Mouse (Mus musculus) thymus, postnatal 4 days (tissue): Measurements from ENCODE around the gene Zdhhc1.
A peak's percentile ranks its signal among the peaks of the same experiment; 100 is the strongest.

Source experiments
- DNase-seq: peaks from one replicate; pipeline ENCODE4 v3.0.0; 2021

The Zdhhc1 gene

DNA sequence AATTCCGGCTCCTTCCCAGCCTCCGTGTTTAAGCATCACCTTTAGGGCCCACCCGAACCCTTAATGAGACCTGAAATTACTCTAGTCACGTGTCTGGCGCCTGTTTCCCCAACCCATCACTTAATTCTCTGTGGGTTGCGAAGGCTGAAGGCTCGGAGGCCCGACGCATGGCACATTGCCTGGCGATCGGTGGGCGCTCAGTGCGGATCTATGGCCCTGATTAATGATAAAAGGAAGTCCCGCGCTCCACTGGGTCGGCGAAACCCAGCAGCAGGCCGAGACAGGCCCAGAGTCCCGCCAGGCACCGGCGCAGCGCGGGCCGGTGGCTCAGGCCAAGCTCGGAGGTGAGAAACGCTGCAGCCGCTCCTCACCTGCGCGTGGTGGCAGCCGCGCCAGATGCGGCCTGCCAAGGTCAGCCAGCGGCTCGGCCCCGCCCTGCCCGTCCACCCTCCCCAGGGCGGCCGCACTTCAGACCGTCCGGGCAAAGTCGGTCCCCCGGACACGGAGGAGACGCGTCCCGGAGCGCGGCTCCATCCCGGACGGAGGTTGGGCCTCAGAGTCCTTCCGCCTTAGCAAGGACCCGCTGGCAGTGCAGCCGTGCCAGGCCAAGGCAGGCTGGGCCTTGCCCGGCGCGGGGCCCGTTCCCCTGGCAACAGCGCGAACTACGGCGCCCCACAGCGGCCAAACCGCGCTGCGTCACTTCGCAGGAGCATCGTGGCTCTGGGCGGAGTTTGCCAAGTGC, at the start of gene Zdhhc1:
Gene Zdhhc1, minus strand, starts transcription at position 464 of the 742 bp plus-strand sequence.
- peak; percentile 93 for DNase-seq

DNA sequence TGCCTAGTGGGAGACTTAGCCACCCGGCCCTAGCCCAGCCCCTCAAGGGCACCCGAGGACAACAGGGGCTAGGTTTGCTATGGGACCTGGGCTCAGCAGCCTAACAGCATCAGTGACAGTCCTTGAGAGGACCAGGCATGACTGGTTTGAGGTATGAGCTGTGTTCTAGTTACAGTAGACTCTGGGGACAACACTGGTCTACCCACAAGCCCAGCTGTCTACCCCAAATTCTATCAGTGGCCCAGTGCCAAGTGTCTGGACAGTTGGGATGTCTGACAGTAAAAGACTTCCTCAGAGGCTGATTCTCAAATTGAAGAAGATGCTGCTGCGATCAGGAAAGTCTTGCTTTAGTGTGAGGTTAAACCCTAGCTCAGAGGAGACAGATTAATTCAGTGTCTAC, 48.5 kb upstream of the Zdhhc1 start:
- DNase-seq = no peak

DNA sequence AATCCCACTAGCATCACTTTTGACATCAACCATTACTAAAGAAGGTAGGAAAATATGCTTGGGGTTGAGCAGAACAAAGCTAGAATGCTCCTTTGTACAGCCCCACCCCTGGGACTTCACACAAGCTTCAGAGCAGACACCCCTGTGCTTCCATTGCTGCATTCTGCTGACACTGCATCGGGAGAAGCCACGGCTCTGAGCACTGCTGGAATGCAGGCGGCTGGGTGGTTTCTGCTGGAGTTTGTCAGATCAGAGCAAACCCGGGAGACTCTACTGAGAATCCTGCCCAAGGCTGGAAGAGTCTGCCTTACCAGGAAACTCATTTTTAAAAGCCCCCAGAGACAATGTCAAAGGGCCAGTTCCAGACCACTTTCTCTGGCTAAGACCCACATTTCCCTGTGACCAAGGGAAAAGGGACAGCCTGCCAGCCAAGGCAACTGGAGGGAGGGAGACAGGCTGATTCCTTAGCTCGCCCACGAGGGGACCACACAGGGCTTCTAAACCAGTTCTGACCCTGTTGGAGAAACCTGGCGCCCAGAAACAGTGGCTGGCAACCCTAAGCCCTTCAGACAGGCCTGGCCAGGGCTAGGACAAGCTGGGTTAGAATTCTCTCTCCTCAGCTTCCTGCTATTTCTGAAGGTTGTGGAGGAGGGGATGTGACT, 48.0 kb upstream of the Zdhhc1 start:
- DNase-seq = no peak

DNA sequence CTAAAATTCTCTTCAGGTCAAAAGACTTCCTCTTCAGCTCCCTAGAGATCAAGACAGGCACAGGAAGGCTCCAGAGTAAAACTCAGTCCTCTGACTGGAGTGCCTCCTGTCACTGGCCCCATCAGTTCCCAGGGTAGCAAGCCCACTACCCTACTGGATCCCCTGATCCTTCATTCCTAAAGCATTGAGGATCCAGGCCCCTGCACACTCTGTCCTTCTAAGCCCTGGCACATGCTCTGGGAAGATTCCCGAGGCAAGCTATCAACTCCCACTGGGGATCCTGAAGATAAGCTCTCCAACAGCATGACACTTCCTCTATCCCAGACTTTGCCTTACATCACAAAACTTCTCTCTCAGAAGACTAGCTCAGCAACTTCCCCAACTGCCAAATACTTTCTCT, 47.0 kb upstream of the Zdhhc1 start:
- DNase-seq = no peak

DNA sequence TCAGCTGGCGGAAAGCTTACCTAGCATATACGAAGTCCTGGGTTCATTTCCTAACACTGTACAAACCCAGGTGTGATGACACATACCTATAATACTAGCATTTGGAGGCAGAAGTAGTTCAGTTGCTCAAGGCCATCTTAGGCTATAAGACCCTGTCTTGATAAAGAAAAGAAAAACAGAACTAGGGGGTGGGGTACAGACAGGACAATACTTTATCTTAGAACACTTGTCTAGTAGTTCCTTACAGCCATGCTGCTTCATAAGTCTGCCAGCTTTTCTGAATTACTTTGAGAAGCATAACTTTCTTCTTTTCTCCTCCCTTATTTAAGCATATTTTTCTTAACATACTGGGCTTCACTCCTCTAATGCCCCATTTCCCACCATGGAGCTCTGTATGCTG, 46.1 kb upstream of the Zdhhc1 start:
- no peak for DNase-seq

DNA sequence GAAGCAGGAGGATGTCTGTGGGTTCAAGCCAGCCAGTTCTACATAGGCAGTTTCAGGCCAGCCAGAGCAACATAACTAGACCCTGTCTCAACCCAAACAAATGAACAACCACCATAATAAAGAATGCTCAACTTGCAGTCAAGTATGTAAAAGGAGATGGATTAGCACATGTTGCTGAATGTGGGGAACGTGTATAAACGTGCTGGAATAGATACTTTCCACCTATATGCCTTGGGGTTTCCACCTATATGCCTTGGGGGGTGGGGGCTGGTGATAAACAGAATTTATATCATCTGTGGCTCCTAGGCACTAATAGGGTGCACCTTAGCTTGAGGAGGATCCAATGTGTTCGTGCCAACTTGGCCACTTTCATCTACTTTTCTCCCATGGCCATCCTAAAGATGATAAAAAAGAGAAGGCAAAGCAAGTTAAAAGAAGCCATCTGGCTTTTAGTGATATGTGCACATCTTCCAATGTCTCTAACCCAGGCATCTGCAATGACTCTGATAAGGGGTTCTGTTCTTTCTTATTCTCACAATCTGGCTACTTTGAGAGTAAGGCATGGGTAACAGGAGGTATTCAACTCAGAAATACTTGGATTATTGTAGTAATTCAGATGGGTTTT, 45.4 kb upstream of the Zdhhc1 start:
- no peak for DNase-seq

DNA sequence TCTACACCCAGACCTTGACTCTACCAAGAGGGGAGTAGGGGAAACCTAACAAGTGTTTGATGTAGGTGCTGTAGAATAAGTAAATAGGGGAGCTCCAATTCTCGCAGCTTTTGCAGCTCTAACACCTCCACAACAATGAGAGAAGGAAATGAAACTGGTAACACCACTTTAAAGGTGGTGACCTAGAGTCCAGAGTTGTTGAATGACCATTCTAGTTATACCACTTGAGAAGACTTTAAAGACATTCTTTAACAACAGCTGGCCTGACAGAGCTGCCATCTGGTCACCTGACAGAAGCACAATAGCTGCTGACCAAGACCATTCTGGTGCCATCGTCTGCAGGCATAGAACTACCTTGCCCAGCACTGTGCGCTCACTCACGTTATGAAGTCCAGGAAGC, 42.2 kb upstream of the Zdhhc1 start:
- DNase-seq = no peak

DNA sequence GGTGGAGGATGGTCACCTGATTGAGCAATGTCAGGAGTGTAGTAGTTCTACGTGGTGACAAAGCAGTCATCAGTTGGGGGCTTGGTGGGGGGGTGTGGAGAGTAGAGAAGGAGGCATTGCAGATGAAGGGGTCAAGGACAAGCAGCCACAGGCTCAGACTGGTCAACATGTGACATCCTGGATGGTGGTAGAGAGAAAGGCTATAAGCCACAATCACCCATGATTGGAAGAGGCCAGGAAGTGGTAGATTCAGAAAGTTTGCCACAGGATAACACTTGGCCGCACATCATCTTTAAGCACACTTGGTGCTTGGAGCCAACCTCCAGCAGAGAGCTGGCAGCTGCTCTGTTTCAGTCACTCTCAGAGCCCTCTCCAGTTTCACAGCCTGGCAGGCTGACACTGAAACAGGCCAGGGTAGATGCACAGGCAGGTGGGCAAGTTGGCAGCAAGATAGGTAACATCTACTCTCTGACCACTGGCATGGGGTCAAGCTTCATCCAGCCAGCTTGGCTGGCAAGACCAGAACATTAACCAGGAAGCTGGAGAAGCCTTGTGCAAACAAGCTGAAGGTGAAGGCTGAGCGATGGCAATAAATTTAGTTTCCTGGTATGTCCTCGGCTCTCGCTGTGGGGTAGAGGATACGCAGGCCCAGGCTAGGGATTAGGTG, 40.4 kb upstream of the Zdhhc1 start:
- no peak for DNase-seq

DNA sequence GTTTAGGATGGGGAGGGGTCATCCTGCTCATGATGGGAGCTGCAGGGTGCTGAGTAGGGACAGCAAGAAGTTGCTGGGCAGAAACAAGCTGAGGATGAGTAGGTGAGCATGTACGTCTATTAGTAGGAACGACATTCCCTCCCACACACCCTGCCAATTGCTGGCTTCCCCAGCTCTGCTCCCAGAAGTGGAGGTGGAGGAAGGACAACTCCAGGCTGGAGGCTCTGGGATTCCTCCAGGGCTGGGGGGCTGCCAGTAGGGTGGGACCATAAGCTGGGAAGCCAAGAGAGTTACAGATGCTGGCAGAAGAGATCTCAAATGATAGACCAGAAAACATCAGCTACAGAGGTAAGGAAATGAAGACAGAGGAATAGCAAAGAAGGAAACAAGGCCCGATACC, 39.8 kb upstream of the Zdhhc1 start:
- no peak for DNase-seq

DNA sequence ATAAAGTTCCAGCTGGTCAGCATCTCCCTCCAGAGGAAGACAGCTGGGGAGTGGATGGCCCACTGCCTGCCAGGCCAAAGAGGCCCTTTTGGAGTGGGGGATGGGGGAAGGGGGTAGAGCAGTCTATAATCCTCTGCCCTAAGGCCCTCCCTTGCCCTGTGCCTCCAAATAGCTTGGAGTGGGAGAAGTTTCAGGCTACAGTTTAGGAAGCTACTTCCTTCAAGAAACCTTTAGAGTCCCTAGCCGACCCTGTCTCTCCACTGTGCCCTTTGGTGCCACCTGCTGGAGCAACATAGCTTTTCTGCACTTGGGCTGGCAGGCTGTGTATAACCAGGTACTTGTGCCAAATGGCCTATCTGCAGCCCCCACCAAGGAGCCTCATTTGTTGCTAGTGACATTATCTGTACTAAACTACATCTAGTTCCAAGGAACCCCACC, 37.2 kb upstream of the Zdhhc1 start:
- DNase-seq = peak; percentile 91

DNA sequence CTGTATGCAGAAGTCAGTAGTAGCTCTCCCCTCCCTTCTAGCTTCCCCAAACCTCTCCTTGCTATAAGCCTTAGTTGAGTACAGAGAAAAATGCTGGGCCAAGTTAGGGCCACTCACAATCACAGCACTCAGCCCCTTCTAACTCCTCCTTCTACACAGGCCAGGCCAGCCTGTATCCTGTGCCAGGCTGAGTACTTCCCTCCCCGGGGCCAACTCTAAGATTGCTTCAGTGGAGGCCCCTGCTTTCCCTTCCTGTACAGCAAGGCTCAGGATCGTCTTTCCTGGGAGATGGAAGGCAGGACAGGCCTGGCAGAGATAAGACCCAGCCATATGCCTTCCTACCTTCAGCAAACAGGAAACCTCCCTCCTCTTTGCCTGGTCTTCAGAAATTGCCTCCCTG, 36.7 kb upstream of the Zdhhc1 start:
- DNase-seq = no peak

DNA sequence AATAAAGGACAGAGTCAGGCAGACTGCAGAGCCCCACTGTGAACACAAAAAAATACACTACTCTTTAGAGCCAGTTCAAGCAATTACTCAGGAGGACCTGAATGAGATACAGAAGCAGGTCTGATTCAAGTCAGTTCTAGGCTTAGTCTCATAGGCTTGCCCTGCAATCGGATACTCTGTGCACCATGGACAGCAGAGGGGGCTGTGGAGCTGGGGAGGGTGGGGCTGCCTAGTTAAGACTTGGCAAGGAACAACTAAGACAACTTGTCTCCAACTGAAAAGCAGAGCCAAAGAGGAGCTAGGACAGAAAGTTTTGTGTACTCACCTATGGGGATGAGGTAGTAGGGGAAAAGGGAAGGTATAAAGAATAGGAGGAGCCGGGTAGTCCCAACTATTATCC, 35.1 kb upstream of the Zdhhc1 start:
- DNase-seq = peak; percentile 85

DNA sequence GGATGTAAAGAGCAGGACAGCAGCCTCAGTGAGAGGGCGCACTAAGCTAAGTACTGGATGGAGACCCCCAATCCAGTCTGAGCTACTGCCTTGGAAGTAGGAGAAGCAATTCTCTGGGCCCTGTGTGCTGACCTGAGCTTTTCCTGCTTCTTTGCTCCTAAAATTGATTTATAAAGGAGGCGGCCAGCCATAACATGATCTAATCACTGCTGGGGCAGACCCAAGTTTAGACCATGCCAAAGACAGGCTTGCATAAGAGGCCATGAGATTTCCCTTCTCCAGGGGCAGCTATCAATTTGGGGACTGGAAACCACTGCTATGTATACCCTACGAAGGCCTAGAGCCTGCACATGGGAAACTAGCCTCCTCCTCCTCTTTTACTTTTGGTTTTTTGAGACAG, 32.6 kb upstream of the Zdhhc1 start:
- DNase-seq = no peak

DNA sequence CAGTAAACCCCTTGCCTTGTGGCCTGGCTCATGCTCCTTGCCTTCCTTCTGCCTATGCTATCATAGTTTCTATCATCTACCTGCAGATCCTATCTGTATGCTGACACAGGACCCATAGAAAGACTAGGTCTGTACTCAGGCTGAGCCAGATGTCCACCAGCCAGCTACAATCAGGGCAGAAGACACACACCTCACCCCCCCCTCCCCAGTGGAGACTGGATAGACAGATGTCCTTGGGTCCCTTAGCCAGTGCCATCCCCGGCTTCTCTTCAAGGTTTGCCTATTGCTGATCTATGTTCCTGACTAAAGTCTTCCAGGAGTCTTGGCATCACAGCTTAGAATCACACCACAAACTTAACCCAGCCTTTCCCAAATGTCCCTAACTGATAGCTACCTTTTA, 31.5 kb upstream of the Zdhhc1 start:
- no peak for DNase-seq

DNA sequence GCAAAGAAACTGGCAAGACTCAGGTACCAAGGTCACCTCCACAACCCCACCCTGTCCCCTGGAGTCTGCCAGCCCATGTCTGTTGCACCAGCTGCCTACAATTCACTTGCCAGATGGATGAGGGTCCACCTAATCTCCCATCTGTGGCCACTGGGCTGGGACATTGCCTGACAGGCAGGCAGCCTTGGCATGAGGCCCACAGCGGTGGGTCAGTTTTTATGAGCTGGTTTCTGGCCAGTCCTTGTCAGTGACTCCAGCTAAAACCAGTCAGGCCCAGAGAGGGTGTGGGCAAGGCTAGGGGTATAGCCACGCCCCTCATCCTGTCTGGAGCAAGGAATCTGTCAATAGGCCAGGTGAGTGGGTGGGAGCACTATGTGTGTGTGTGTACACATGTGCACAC, 30.4 kb upstream of the Zdhhc1 start:
- DNase-seq = no peak

DNA sequence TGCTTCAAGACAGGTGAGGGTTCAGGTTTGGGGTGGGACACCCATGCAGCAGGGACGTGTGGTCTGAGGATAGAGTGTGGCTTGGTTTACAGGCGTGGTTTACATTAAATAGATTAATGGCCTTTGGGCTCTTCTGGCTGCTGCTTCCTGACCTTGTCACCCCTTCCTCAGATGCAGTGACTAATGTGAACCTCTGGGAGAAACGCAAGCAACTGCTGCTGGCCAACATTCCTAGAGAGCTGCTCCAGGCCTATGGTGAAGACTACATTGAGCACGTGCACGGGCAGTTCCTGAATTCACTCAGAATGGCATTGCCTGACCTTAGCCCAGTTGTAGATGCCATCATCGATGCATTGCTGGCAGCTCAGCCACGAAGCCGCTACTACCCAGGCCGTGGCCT, 26.2 kb upstream of the Zdhhc1 start:
- no peak for DNase-seq

DNA sequence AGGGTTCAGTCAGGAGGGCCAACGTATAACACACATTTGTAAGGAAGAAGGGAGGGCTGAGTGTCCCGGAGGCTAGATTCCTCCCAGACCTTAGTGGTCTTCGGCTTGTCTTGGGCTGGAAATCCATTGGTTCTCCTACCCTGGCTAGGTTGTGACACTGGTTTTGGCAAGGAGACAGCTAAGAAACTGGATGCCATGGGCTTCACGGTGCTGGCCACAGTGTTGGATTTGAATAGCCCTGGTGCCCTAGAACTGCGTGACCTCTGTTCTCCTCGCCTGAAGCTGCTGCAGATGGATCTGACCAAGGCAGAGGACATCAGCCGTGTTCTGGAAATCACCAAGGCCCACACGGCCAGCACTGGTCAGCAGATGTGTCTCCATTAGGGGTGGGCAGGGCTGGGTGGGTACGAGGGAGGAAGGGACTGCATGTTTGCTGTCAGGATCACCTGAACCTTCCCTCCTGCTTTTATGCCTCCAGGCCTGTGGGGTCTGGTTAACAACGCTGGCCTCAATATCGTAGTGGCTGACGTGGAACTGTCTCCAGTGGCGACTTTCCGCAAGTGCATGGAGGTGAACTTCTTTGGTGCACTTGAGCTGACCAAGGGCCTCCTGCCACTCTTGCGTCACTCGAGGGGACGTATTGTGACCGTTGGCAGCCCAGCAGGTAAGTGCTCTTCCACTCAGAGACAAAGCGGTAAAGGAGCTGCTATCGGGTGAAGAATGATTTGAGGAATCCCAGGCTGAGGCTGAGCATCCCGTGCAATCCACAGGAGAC, 25.5 kb upstream of the Zdhhc1 start:
- no peak for DNase-seq

DNA sequence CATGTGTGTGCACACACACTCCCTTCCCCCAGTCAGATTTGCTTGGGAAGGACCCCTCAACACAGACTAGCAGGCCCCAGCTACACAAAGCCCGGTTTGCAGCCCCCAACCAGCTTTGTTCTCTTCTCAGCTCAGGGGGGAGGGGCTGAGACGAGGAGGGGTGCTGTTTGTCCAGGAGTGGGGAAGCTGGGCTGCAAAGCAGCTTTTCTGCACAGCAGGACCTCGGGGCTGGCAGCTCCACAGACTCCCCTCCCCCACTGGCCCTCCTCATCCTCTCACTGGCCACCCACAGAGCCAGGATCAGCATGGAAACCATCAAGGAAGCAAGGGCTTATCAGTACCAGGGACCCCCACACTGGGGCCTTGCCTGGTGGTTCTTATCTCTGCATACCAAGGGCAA, 24.4 kb upstream of the Zdhhc1 start:
- DNase-seq = no peak

DNA sequence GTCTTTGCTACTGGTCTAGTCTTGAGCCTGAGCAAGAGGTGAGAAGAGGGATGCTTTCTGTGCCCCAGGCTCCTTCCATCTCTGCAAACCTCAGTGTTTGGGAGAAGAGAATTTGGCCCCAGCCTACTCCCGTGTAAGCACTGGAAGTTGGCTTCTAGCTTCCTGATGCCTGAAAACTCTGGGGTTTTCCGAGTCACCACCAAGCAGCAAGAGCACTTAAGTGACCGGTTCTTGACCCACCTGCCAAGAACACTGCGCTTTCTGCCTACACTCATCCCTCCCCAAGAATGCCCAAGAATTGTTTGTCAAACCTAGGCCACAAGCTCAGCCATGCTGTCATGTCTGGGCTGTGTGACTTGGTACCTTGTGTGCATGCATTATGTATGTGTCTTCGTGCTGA, 23.8 kb upstream of the Zdhhc1 start:
- no peak for DNase-seq

DNA sequence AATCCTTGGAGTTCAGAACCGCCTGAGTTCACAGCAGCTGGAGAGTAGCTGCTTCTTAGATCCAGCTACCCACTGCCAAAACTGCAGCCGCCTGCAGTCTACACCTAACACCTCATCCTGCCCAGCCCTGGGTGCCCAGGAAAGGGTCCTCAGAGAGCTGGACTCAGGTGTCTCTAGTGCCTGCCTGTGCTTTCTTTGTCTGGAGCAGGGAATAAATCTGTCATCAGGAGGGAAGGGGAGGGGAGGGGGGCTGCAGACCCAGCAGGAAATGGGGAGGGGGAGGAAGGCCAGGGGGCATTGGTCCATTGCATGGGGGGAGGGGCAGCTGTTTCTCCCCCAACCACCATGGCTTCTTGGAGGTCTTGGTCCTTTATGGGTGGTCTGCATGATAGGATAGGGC, 22.9 kb upstream of the Zdhhc1 start:
- no peak for DNase-seq

DNA sequence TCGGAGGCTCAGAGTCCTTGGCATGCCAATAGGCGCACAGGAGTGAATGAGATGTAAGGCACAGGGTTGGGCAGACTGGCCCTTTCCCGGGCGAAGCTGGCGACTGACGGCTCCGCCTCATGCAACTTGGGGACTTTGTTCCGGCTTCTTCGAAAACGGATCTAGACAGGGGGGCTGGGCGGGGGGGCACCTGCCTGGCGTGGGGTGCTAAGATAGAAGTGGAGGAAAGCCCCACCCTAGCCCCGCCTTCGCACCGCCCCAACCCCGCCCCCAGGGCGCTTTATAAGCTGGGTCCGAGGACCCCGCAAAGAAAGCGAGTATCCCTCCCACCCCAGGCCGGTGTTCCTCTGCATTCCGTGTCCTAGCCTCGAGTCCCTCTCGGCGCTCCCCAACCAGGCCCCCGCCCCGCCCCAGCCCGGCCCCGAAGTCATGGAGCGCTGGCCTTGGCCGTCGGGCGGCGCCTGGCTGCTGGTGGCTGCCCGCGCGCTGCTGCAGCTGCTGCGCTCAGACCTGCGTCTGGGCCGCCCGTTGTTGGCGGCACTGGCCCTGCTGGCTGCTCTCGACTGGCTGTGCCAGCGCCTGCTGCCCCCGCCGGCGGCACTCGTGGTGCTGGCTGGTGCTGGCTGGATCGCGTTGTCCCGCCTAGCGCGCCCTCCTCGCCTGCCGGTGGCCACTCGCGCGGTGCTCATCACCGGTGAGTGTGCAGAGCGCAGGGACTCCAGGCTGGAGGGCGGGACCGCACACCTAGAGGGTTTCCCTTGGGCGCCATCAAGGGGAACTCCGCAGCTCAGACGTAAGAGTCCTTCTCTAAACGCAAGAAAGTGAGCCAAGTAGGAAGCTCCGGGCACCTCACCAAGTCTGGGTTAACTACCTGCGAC, 22.0 kb upstream of the Zdhhc1 start, which contains the start of gene Hsd11b2:
Gene Hsd11b2, plus strand, starts transcription at position 320 of the 878 bp plus-strand sequence.
- peak; percentile 70 for DNase-seq

DNA sequence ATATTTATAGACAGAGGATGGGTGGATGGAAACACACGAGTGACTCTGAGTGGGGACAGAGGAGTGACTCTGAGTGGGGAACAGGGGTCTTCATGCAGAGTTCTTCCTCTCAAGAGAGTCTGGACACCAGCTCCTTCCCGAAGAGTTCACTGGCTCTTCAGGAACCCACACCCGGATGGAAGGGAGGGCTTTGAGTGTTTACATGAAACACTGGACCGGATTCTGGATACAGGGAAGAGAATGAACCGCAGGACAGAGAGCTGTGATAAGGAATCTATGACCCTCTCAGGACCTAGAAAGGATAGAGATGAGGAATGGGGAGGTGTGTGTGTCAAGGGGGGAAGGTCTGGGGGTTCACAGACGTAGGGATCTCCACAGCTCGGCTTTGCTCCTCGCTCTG, 20.6 kb upstream of the Zdhhc1 start:
- DNase-seq = no peak
